Mouse (Mus musculus) small intestine, adult 2 months (tissue): ENCODE data around the gene Wdfy3.

Experiments used
- CTCF ChIP-seq: fragments of 200-500 bp; IDR thresholded peaks from 2 replicates; pipeline ENCODE4 v1.5.1; 2012; ENCODE audit warnings: low read depth, mild to moderate bottlenecking, control low read depth, inconsistent platforms, low read length, moderate library complexity, mixed read lengths; ENCODE audit not compliant: insufficient replicate concordance, insufficient read length; ENCODE audit errors: extremely low read depth
- POLR2A ChIP-seq: fragments of 200-500 bp; IDR thresholded peaks from 2 replicates; pipeline ENCODE4 v1.6.1; 2012; ENCODE audit warnings: low read depth, mild to moderate bottlenecking, control low read depth, inconsistent platforms, low read length, moderate library complexity

DNA sequence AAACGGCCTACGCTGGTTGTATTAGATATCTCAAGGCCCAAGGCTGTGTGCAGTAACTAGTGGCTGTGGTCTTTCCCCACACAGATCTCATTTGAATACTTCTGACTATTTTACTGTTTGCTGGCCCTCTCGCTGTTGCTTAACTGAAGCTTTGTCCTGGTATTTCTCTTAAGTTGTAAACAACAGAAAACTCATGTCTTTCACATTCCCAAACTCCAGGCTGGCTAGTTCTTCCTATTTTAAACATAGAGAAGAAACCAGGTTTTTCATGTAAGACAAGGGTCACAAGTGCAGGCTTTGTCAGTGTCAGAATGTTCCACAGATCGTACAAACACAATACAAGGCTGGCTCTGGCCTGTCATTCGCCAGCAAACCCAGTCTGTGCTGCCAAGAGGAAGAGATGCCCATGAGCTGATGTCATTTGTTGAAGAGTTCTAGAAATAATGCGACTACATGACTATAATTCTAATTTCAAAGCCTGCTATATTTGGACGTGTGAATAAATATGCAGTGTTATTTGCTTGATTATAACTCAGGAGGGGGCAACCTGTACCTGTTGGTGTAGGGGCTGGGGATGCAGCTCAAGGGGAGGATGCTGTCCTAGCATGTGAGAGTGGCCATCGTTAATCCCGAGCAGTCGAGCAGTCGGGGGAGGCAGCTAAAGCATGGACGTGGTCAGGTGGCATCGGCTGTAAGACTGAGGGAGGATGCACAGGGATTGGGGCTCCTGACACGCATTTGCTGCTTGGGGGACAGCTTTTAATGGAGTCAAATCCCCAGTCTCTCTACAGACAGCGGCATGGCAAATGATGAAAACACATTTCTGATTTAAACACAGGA, 136.5 kb downstream of the Wdfy3 start:
- TF ChIP-seq POLR2A, result no peak
- TF ChIP-seq CTCF, result no peak
